Mouse (Mus musculus) gastrocnemius, postnatal 25 days (tissue): ENCODE measurements around the gene Vps37b. TPM values are rescaled to one million over a fixed set of nuclear protein-coding genes. Genes with fewer than 3 reads are reported as not detected.

Source experiments
- DNase-seq: peaks from one replicate; pipeline ENCODE4 v3.0.0; 2022
- total RNA-seq, 2 experiments: library from RNA; stranded (reverse); gene quantifications; 1 replicate in 1 of 2; 2 replicates in 1 of 2; pipeline ENCODE4 v1.2.3; 2021

Gene Vps37b
- total RNA-seq, 2 experiments from 2014 or later: 4.2 to 6.3 TPM

GRCm38 (mm10) chr5:124021701-124022100, 10.4 kb downstream of the Vps37b start:
- DNase-seq: no peak

GRCm38 (mm10) chr5:124021148-124021547, 10.9 kb downstream of the Vps37b start:
- DNase-seq: no peak

GRCm38 (mm10) chr5:124019348-124020216, 12.5 kb downstream of the Vps37b start:
- peak; percentile 63 for DNase-seq

GRCm38 (mm10) chr5:124018651-124019050, 13.4 kb downstream of the Vps37b start:
- no peak for DNase-seq

GRCm38 (mm10) chr5:124017941-124018340, 14.1 kb downstream of the Vps37b start:
- DNase-seq: no peak

- no peak for DNase-seq
These were observed 15.7 kb downstream of the Vps37b start for GRCm38 (mm10) chr5:124016291-124016821.

- DNase-seq: no peak
These were observed 16.3 kb downstream of the Vps37b start for GRCm38 (mm10) chr5:124015727-124016126.

GRCm38 (mm10) chr5:124014791-124015251, 17.2 kb downstream of the Vps37b start:
- no peak for DNase-seq

GRCm38 (mm10) chr5:124014180-124014579, 17.9 kb downstream of the Vps37b start:
- DNase-seq: no peak

GRCm38 (mm10) chr5:124013747-124014146, 18.3 kb downstream of the Vps37b start:
- no peak for DNase-seq

- DNase-seq: no peak
These were observed 19.2 kb downstream of the Vps37b start for GRCm38 (mm10) chr5:124012885-124013284.

GRCm38 (mm10) chr5:124011927-124012326, 20.1 kb downstream of the Vps37b start:
- no peak for DNase-seq

GRCm38 (mm10) chr5:124010910-124011655, 21.0 kb downstream of the Vps37b start:
- DNase-seq: peak; percentile 46

GRCm38 (mm10) chr5:124010077-124010476, 22.0 kb downstream of the Vps37b start:
- DNase-seq: no peak

GRCm38 (mm10) chr5:124006891-124007491, 25.1 kb downstream of the Vps37b start:
- DNase-seq: peak; percentile 42

GRCm38 (mm10) chr5:124006082-124006873, 25.8 kb downstream of the Vps37b start:
- no peak for DNase-seq

- no peak for DNase-seq
These were observed 26.5 kb downstream of the Vps37b start for GRCm38 (mm10) chr5:124005591-124005990.

- no peak for DNase-seq
These were observed 26.9 kb downstream of the Vps37b start for GRCm38 (mm10) chr5:124005151-124005500.

- DNase-seq: no peak
These were observed 27.5 kb downstream of the Vps37b start for GRCm38 (mm10) chr5:124004356-124005150.

- no peak for DNase-seq
These were observed 28.7 kb downstream of the Vps37b start for GRCm38 (mm10) chr5:124003375-124003774.

GRCm38 (mm10) chr5:124002876-124003275, 29.2 kb downstream of the Vps37b start:
- DNase-seq: peak; percentile 65
